Mouse (Mus musculus): ENCODE data around the gene Ccdc169.

- TF ChIP-seq CTCF (IDR thresholded peaks at IDR 0.05; ENCODE audit: control insufficient read depth, insufficient read depth, insufficient replicate concordance, low read depth, low read length) (no peak), POLR2A (IDR thresholded peaks at IDR 0.05; ENCODE audit: control insufficient read depth, low read depth, low read length) (no peak)
Measured at GRCm38 (mm10) chr3:55098990-55099389, 38.1 kb upstream of the Ccdc169 start.

Measured in testis, adult 2 months (tissue).